Mouse (Mus musculus): ENCODE measurements at regions not wholly inside any gene's neighbourhood (a gene's known extent, or its start where the extent isn't known, plus 50 kb on each side); places are given as distances from the start of the nearest gene placed in this dataset.

DNA sequence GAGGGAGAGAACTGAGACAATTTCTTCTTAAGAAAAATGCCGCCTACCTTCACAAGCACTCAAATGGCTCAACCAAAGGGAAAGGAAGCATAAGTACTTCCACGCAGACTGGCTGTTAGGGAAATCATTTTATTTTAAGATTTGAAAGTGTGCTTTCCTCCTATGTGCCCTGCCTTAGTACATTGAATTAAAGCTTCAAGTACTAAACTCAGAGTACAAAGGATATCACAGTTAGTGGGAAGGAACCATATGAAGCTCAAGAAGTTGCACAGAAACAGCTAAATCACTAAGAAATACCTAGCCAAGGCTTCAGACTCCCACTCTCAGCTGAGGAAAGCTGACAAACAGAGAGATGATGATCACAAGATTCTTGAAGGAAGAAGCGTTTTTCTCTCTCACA lies 380.5 kb downstream of the Gria2 start:
- Histone ChIP-seq H3K4me3 (replicated peaks in 1 of 3; ENCODE audit: low read depth in 2 of 3, low read length in 2 of 3, poor library complexity in 1 of 3) (no peak overlapping the region), H3K79me2 (replicated peaks; ENCODE audit: control insufficient read depth, extremely low read depth, insufficient read depth, poor library complexity, severe bottlenecking) (no peaks in the 10 kb centered on the region), H3K9ac (ENCODE audit: insufficient read depth, low read depth) (no peak overlapping the region), H3K4me1 (ENCODE audit: control insufficient read depth in 1 of 2, insufficient read depth in 2 of 2) (no peaks in the 10 kb centered on the region), H3K9me3 (replicated peaks; ENCODE audit: low read length) (peaks cover 2% of the 10 kb centered on the region), H3K27me3 (replicated peaks) (no peaks in the 10 kb centered on the region), H3K27ac (ENCODE audit: insufficient read depth, low read depth) (no peak overlapping the region), H3K36me3 (replicated peaks in 1 of 2; ENCODE audit: control insufficient read depth in 1 of 2, insufficient read depth in 1 of 2, low read length in 1 of 2) (no peaks in the 10 kb centered on the region), H3K4me2 (ENCODE audit: insufficient read depth, low read depth, poor library complexity, severe bottlenecking) (no peak overlapping the region)
- in situ Hi-C loops (cut with MboI; ENCODE audit: low pct_ligation_motif_present, low pct_unique_long_range_greater_than_20kb, low sequenced_read_pairs) = no loop called here
- no peak for TF ChIP-seq USF2 (conservative IDR thresholded peaks at IDR 0.05; ENCODE audit: low read depth, low read length)
- no peak for TF ChIP-seq POLR2A (IDR thresholded peaks at IDR 0.05; ENCODE audit: low read depth, low read length)
- no peak for TF ChIP-seq RAD21 (IDR thresholded peaks at IDR 0.05; ENCODE audit: low read depth, low read length)
- no peak for TF ChIP-seq JUND (conservative IDR thresholded peaks at IDR 0.05; ENCODE audit: low read depth, low read length)
- TF ChIP-seq MYC (IDR thresholded peaks at IDR 0.05; ENCODE audit: low read depth, low read length) = no peak
- TF ChIP-seq PAX5 (IDR thresholded peaks at IDR 0.05; ENCODE audit: low read length) = no peak
- TF ChIP-seq MAZ (IDR thresholded peaks at IDR 0.05; ENCODE audit: low read depth, low read length) = no peak
- TF ChIP-seq HCFC1 (IDR thresholded peaks at IDR 0.05; ENCODE audit: low read depth, low read length) = no peak
- no peak for TF ChIP-seq CHD1 (IDR thresholded peaks at IDR 0.05; ENCODE audit: low read depth, low read length)
- DNase-seq (ENCODE audit: extremely low read depth) = no peak
- dilution Hi-C loops (cut with MboI; ENCODE audit: extremely low pct_ligation_motif_present, extremely low pct_unique_long_range_greater_than_20kb, low sequenced_read_pairs) = no loop called here

DNA sequence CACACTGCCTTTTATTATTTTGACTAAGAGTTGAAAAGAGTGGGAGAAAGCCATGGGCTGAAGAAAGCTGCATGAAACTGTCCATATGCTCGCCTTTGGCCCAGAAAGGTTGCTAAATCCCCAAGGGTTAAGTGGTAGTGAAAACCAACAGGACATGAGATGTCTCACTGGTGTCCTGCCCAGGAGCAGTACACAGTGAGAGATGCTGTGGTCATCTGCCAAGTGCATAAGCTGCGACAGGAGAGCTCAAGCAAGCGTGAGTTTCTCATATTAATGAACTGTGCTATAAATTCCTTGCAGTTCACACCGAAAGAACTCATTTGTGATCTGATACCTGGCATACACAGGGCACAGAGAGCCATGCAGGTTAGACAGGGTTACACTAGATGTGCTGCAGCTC lies 380.0 kb downstream of the Gria2 start:
- Histone ChIP-seq H3K9ac (ENCODE audit: insufficient read depth, low read depth) (no peak overlapping the region), H3K4me1 (ENCODE audit: control insufficient read depth in 1 of 2, insufficient read depth in 2 of 2) (no peaks in the 10 kb centered on the region), H3K36me3 (replicated peaks in 1 of 2; ENCODE audit: control insufficient read depth in 1 of 2, insufficient read depth in 1 of 2, low read length in 1 of 2) (no peaks in the 10 kb centered on the region), H3K27me3 (replicated peaks) (no peaks in the 10 kb centered on the region), H3K79me2 (replicated peaks; ENCODE audit: control insufficient read depth, extremely low read depth, insufficient read depth, poor library complexity, severe bottlenecking) (no peaks in the 10 kb centered on the region), H3K27ac (ENCODE audit: insufficient read depth, low read depth) (no peak overlapping the region), H3K4me2 (ENCODE audit: insufficient read depth, low read depth, poor library complexity, severe bottlenecking) (no peak overlapping the region), H3K4me3 (replicated peaks in 1 of 3; ENCODE audit: low read depth in 2 of 3, low read length in 2 of 3, poor library complexity in 1 of 3) (no peak overlapping the region), H3K9me3 (replicated peaks; ENCODE audit: low read length) (peaks cover 2% of the 10 kb centered on the region)
- in situ Hi-C loops (cut with MboI; ENCODE audit: low pct_ligation_motif_present, low pct_unique_long_range_greater_than_20kb, low sequenced_read_pairs) (no loop called here), dilution Hi-C loops (cut with MboI; ENCODE audit: extremely low pct_ligation_motif_present, extremely low pct_unique_long_range_greater_than_20kb, low sequenced_read_pairs) (no loop called here)
- no peak for DNase-seq (ENCODE audit: extremely low read depth)
- TF ChIP-seq NRF1 (IDR thresholded peaks at IDR 0.05; ENCODE audit: low read depth, low read length) (no peak), ELF1 (IDR thresholded peaks at IDR 0.05; ENCODE audit: low read depth, low read length) (no peak), MYC (IDR thresholded peaks at IDR 0.05; ENCODE audit: low read depth, low read length) (no peak), TCF12 (IDR thresholded peaks at IDR 0.05; ENCODE audit: low read depth, low read length) (no peak), POLR2A (IDR thresholded peaks at IDR 0.05; ENCODE audit: low read depth, low read length) (no peak), PAX5 (IDR thresholded peaks at IDR 0.05; ENCODE audit: low read length) (no peak), SIN3A (IDR thresholded peaks at IDR 0.05; ENCODE audit: low read length) (no peak), KAT2A (IDR thresholded peaks at IDR 0.05; ENCODE audit: insufficient replicate concordance, low read length) (no peak), USF2 (conservative IDR thresholded peaks at IDR 0.05; ENCODE audit: low read depth, low read length) (no peak), USF1 (IDR thresholded peaks at IDR 0.05; ENCODE audit: low read depth, low read length) (no peak)
